Mouse (Mus musculus): ENCODE data around the gene Pabpc4. TPM values are rescaled to one million over a fixed set of nuclear protein-coding genes. Genes with fewer than 3 reads are reported as not detected.

The Pabpc4 gene
- polyA plus RNA-seq, 1 experiment from 2014 or later = 47.1 TPM

- no peaks in the 10 kb centered on the region for H3K36me3 ChIP-seq (ENCODE audit: control insufficient read depth, insufficient read depth, low read length)
- 4% methylated on average over 44 of the region's 58 CpGs for WGBS
- peak; percentile 50 for ATAC-seq (ENCODE audit: low FRiP score)
- peaks cover 19% of the 10 kb centered on the region for H3K27me3 ChIP-seq (ENCODE audit: control insufficient read depth, insufficient read depth, low read length)
- H3K4me2 ChIP-seq (replicated peaks; ENCODE audit: low read depth, low read length) = peak overlapping the region; percentile 50
- no peaks in the 10 kb centered on the region for H3K9me3 ChIP-seq (ENCODE audit: control insufficient read depth, low read length)
- peak overlapping the region; percentile 8; the same call in 1 of the 2 replicates for H3K27ac ChIP-seq (ENCODE audit: low read depth, low read length)
- peak overlapping the region; percentile 47; the same call in 1 of the 2 replicates for H3K9ac ChIP-seq (ENCODE audit: low read depth, low read length)
- peaks cover 7% of the 10 kb centered on the region for H3K4me1 ChIP-seq (replicated peaks; ENCODE audit: control insufficient read depth, insufficient read depth, low read length)
- peak overlapping the region; percentile 32 for H3K4me3 ChIP-seq (ENCODE audit: low read depth, low read length)
- peak; percentile 57 for DNase-seq (ENCODE audit: low spot score)
These were observed 22.6 kb upstream of the Pabpc4 start for GRCm38 (mm10) chr4:123239361-123240203.

GRCm38 (mm10) chr4:123246221-123246620 is 15.9 kb upstream of the Pabpc4 start:
- ATAC-seq (ENCODE audit: low FRiP score) (no peak), DNase-seq (ENCODE audit: low spot score) (no peak)
- Histone ChIP-seq H3K4me3 (ENCODE audit: low read depth, low read length) (no peak overlapping the region), H3K4me1 (replicated peaks; ENCODE audit: control insufficient read depth, insufficient read depth, low read length) (no peaks in the 10 kb centered on the region), H3K9me3 (ENCODE audit: control insufficient read depth, low read length) (no peaks in the 10 kb centered on the region), H3K4me2 (replicated peaks; ENCODE audit: low read depth, low read length) (no peak overlapping the region), H3K27ac (ENCODE audit: low read depth, low read length) (no peak overlapping the region), H3K9ac (ENCODE audit: low read depth, low read length) (no peak overlapping the region), H3K36me3 (ENCODE audit: control insufficient read depth, insufficient read depth, low read length) (no peaks in the 10 kb centered on the region), H3K27me3 (ENCODE audit: control insufficient read depth, insufficient read depth, low read length) (no peaks in the 10 kb centered on the region)
- 88% methylated on average over 7 of the region's 7 CpGs for WGBS

DNA sequence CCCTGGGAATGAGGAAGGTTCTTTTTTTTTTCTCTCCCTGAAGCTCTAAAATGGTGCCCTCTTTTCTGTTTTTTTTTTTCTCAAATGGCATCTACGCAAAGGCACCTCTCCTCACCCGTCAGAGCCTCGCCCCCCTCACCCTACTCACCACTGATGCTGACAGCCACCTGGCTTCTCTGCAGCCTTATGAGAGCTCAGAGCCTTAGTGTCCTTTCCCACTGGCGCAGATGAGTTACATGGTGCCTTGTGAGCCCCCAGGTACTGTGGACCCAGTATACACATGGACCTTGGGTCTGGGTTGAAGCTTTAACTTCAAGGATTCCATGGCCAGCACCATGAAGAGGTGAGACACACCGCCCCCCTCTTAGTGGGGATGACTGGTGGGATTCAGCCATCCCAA is 15.5 kb upstream of the Pabpc4 start:
- Histone ChIP-seq H3K4me2 (replicated peaks; ENCODE audit: low read depth, low read length) (no peak overlapping the region), H3K27ac (ENCODE audit: low read depth, low read length) (no peak overlapping the region), H3K4me1 (replicated peaks; ENCODE audit: control insufficient read depth, insufficient read depth, low read length) (no peaks in the 10 kb centered on the region), H3K36me3 (ENCODE audit: control insufficient read depth, insufficient read depth, low read length) (no peaks in the 10 kb centered on the region), H3K9ac (ENCODE audit: low read depth, low read length) (no peak overlapping the region), H3K4me3 (ENCODE audit: low read depth, low read length) (no peak overlapping the region), H3K9me3 (ENCODE audit: control insufficient read depth, low read length) (no peaks in the 10 kb centered on the region), H3K27me3 (ENCODE audit: control insufficient read depth, insufficient read depth, low read length) (no peaks in the 10 kb centered on the region)
- ATAC-seq (ENCODE audit: low FRiP score) (no peak), DNase-seq (ENCODE audit: low spot score) (no peak)
- WGBS = 87% methylated on average over 5 of the region's 5 CpGs

DNA sequence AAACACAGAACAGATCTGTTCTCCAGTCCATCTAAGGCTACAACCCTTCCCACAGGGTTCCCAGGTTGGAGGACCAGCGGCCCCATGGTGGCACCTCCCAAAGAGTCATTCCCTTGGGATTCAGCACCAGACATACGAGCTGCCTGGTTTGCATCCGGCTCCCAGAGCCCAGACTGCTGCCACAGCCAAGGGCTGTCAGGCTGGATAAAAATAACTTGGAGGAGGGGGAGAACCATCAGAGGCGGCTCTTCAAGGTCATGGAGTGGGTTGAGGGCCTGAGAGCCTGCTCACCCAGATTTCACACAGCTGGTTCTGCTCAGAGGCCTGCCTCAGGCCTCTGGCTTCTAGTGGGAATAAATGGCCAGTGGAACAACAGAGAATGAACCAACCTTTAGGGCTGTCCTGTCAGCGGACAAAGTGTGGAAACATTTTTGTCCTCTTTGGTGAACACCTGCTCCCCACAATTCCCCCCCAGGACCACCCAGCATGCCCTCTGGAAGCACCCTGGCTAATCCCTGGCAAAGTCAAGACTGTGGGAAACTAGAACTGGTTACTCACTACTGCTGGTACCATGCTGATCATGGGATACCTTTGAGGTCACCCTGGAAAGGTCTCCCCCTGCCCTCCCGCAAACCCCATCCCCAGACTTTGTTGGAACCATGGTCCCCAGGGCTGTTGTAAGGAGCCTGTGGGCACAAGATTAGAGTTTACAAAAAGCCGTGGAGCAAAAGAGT is 14.8 kb upstream of the Pabpc4 start:
- H3K36me3 ChIP-seq (ENCODE audit: control insufficient read depth, insufficient read depth, low read length) = no peaks in the 10 kb centered on the region
- no peaks in the 10 kb centered on the region for H3K4me1 ChIP-seq (replicated peaks; ENCODE audit: control insufficient read depth, insufficient read depth, low read length)
- no peak overlapping the region for H3K9ac ChIP-seq (ENCODE audit: low read depth, low read length)
- ATAC-seq (ENCODE audit: low FRiP score) (0 out of 2 replicates have a peak, but pooled peaks have one; percentile 25), DNase-seq (ENCODE audit: low spot score) (no peak)
- H3K27ac ChIP-seq (ENCODE audit: low read depth, low read length) = no peak overlapping the region; the same call in 1 of the 2 replicates
- H3K4me2 ChIP-seq (replicated peaks; ENCODE audit: low read depth, low read length) = no peak overlapping the region
- H3K9me3 ChIP-seq (ENCODE audit: control insufficient read depth, low read length) = no peaks in the 10 kb centered on the region
- H3K27me3 ChIP-seq (ENCODE audit: control insufficient read depth, insufficient read depth, low read length) = no peaks in the 10 kb centered on the region
- WGBS = 61% methylated on average over 7 of the region's 7 CpGs
- no peak overlapping the region for H3K4me3 ChIP-seq (ENCODE audit: low read depth, low read length)

GRCm38 (mm10) chr4:123248971-123249567 is 13.1 kb upstream of the Pabpc4 start:
- DNase-seq (ENCODE audit: low spot score) = no peak
- no peaks in the 10 kb centered on the region for H3K27me3 ChIP-seq (ENCODE audit: control insufficient read depth, insufficient read depth, low read length)
- no peaks in the 10 kb centered on the region for H3K36me3 ChIP-seq (ENCODE audit: control insufficient read depth, insufficient read depth, low read length)
- 80% methylated on average over 7 of the region's 7 CpGs for WGBS
- no peak overlapping the region for H3K27ac ChIP-seq (ENCODE audit: low read depth, low read length)
- no peak overlapping the region for H3K4me3 ChIP-seq (ENCODE audit: low read depth, low read length)
- H3K9ac ChIP-seq (ENCODE audit: low read depth, low read length) = no peak overlapping the region
- no peak overlapping the region for H3K4me2 ChIP-seq (replicated peaks; ENCODE audit: low read depth, low read length)
- ATAC-seq (ENCODE audit: low FRiP score) = no peak
- H3K9me3 ChIP-seq (ENCODE audit: control insufficient read depth, low read length) = no peaks in the 10 kb centered on the region
- no peaks in the 10 kb centered on the region for H3K4me1 ChIP-seq (replicated peaks; ENCODE audit: control insufficient read depth, insufficient read depth, low read length)

DNA sequence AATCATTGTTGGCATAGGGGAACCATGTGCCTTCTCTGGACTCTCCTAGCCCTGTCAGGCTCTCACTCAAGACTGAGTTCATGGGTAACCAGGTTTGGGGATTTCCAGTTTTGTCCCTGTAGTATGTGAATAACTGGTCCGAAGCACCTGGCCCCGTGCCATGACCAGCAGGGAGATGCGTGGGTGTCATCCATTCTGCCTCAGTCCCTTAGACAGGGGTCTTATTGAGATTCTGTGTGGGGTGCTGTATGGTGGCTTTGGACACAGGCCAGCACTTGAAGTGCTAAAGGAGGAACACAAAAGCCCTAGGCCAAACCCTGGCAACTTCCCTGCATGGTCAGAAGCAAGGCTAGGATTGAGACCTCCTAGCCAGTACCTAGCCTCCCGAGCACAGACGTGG is 9.9 kb upstream of the Pabpc4 start:
- H3K9me3 ChIP-seq (ENCODE audit: control insufficient read depth, low read length) = no peaks in the 10 kb centered on the region
- no peaks in the 10 kb centered on the region for H3K36me3 ChIP-seq (ENCODE audit: control insufficient read depth, insufficient read depth, low read length)
- no peak for DNase-seq (ENCODE audit: low spot score)
- H3K27ac ChIP-seq (ENCODE audit: low read depth, low read length) = no peak overlapping the region
- no peak overlapping the region for H3K4me2 ChIP-seq (replicated peaks; ENCODE audit: low read depth, low read length)
- ATAC-seq (ENCODE audit: low FRiP score) = no peak
- H3K27me3 ChIP-seq (ENCODE audit: control insufficient read depth, insufficient read depth, low read length) = no peaks in the 10 kb centered on the region
- no peaks in the 10 kb centered on the region for H3K4me1 ChIP-seq (replicated peaks; ENCODE audit: control insufficient read depth, insufficient read depth, low read length)
- no peak overlapping the region for H3K9ac ChIP-seq (ENCODE audit: low read depth, low read length)
- 88% methylated on average over 5 of the region's 5 CpGs for WGBS
- no peak overlapping the region for H3K4me3 ChIP-seq (ENCODE audit: low read depth, low read length)

- no peak for ATAC-seq (ENCODE audit: low FRiP score)
- peak; percentile 77 for DNase-seq (ENCODE audit: low spot score)
- no peaks in the 10 kb centered on the region for H3K4me1 ChIP-seq (replicated peaks; ENCODE audit: control insufficient read depth, insufficient read depth, low read length)
- H3K4me3 ChIP-seq (ENCODE audit: low read depth, low read length) = no peak overlapping the region
- no peaks in the 10 kb centered on the region for H3K9me3 ChIP-seq (ENCODE audit: control insufficient read depth, low read length)
- no peaks in the 10 kb centered on the region for H3K27me3 ChIP-seq (ENCODE audit: control insufficient read depth, insufficient read depth, low read length)
- H3K27ac ChIP-seq (ENCODE audit: low read depth, low read length) = no peak overlapping the region
- WGBS = 18% methylated on average over 5 of the region's 5 CpGs
- H3K9ac ChIP-seq (ENCODE audit: low read depth, low read length) = no peak overlapping the region
- H3K36me3 ChIP-seq (ENCODE audit: control insufficient read depth, insufficient read depth, low read length) = no peaks in the 10 kb centered on the region
- no peak overlapping the region for H3K4me2 ChIP-seq (replicated peaks; ENCODE audit: low read depth, low read length)
These were observed 7.5 kb upstream of the Pabpc4 start for GRCm38 (mm10) chr4:123254617-123255016.

- Histone ChIP-seq H3K4me1 (replicated peaks; ENCODE audit: control insufficient read depth, insufficient read depth, low read length) (0 out of 2 replicates have a peak, but pooled peaks cover 2% of the 10 kb centered on the region), H3K27me3 (ENCODE audit: control insufficient read depth, insufficient read depth, low read length) (no peaks in the 10 kb centered on the region), H3K4me2 (replicated peaks; ENCODE audit: low read depth, low read length) (no peak overlapping the region), H3K9ac (ENCODE audit: low read depth, low read length) (no peak overlapping the region), H3K27ac (ENCODE audit: low read depth, low read length) (no peak overlapping the region), H3K4me3 (ENCODE audit: low read depth, low read length) (no peak overlapping the region), H3K9me3 (ENCODE audit: control insufficient read depth, low read length) (no peaks in the 10 kb centered on the region), H3K36me3 (ENCODE audit: control insufficient read depth, insufficient read depth, low read length) (no peaks in the 10 kb centered on the region)
- 40% methylated on average over 8 of the region's 8 CpGs for WGBS
- DNase-seq (ENCODE audit: low spot score) (peak; percentile 59), ATAC-seq (ENCODE audit: low FRiP score) (peak; percentile 86)
These were observed 1.9 kb upstream of the Pabpc4 start for GRCm38 (mm10) chr4:123260071-123260746.
